Mouse (Mus musculus) bone marrow, adult 2 months (tissue): ENCODE measurements around the gene Soat1. TPM values are rescaled to one million over a fixed set of nuclear protein-coding genes. Genes with fewer than 3 reads are reported as not detected.
"Not testable (repeated sequence)": the region's sequence is repeated elsewhere in the genome, so short reads cannot be mapped to it uniquely, and the experiment has no call there.

Source experiments
- H3K27ac ChIP-seq: fragments of 200-500 bp; 2 replicates; pipeline ENCODE4 v1.5.1; 2012; ENCODE audit warnings: low read depth, mild to moderate bottlenecking, control low read depth, inconsistent platforms, low read length; ENCODE audit not compliant: control insufficient read depth, poor library complexity, insufficient read depth
- H3K4me1 ChIP-seq: fragments of 200-500 bp; 2 replicates; pipeline ENCODE4 v1.6.1; 2011; ENCODE audit warnings: low read length; ENCODE audit not compliant: control insufficient read depth, insufficient read depth
- H3K4me3 ChIP-seq: fragments of 200-500 bp; replicated peaks from 2 replicates; pipeline ENCODE3; 2011; ENCODE audit warnings: mild to moderate bottlenecking, low read depth, low read length, control low read depth; ENCODE audit not compliant: control insufficient read depth
- CTCF ChIP-seq: fragments of 200-500 bp; IDR thresholded peaks from 2 replicates; pipeline ENCODE4 v1.5.1; 2011; ENCODE audit warnings: low read length, control low read depth; ENCODE audit not compliant: control insufficient read depth, insufficient read depth
- POLR2A ChIP-seq: fragments of 200-500 bp; IDR thresholded peaks from 2 replicates; pipeline ENCODE4 v1.6.1; 2011; ENCODE audit warnings: low read depth, mild to moderate bottlenecking, control low read depth, low read length, borderline replicate concordance; ENCODE audit not compliant: control insufficient read depth
- WGBS: fragments of 180-500 bp; shearing (Covaris S2); methylation state at CpG from one replicate; pipeline ENCODE4 v1.1.7; 2018; 5-methylcytosine and 5-hydroxymethylcytosine counted together
- polyA plus RNA-seq: library from polyadenylated mRNA; stranded (reverse); fragments of >200 nt; gene quantifications from 2 replicates; pipeline ENCODE4 v1.2.4, GENCODE M21; 2011; ENCODE audit warnings: low replicate concordance; ENCODE audit not compliant: missing spikeins, insufficient read depth, insufficient read length

Gene Soat1
- polyA plus RNA-seq, 1 experiment = 14.6 TPM

GRCm38 (mm10) chr1:156408521-156408920, 65.6 kb downstream of the Soat1 start:
- no peaks in the 10 kb centered on the region; the same call in 1 of the 2 replicates for H3K4me1 ChIP-seq
- no peak overlapping the region for H3K27ac ChIP-seq
- no peak for TF ChIP-seq POLR2A
- TF ChIP-seq CTCF = no peak
- no peak overlapping the region for H3K4me3 ChIP-seq
- WGBS = 65% methylated on average over 4 of the region's 4 CpGs

- under 1% methylated on average over 3 of the region's 3 CpGs for WGBS
- Histone ChIP-seq H3K4me3 (no peak overlapping the region), H3K4me1 (no peaks in the 10 kb centered on the region; the same call in 1 of the 2 replicates), H3K27ac (no peak overlapping the region)
- no peak for TF ChIP-seq POLR2A
- no peak for TF ChIP-seq CTCF
Observed at GRCm38 (mm10) chr1:156408004-156408403, 66.1 kb downstream of the Soat1 start.

- Histone ChIP-seq H3K27ac (no peak overlapping the region), H3K4me3 (no peak overlapping the region), H3K4me1 (no peaks in the 10 kb centered on the region; the same call in 1 of the 2 replicates)
- 89% methylated on average over 10 of the region's 10 CpGs for WGBS
- TF ChIP-seq CTCF = no peak
- TF ChIP-seq POLR2A = no peak
Observed at GRCm38 (mm10) chr1:156403251-156403650, 70.9 kb downstream of the Soat1 start.

GRCm38 (mm10) chr1:156402491-156402890, 71.6 kb downstream of the Soat1 start:
- H3K4me1 ChIP-seq = no peaks in the 10 kb centered on the region
- TF ChIP-seq CTCF = no peak
- no peak for TF ChIP-seq POLR2A
- 76% methylated on average over 2 of the region's 2 CpGs for WGBS
- H3K27ac ChIP-seq = no peak overlapping the region
- no peak overlapping the region for H3K4me3 ChIP-seq

GRCm38 (mm10) chr1:156400159-156400558, 74.0 kb downstream of the Soat1 start:
- H3K4me3 ChIP-seq, H3K4me1 ChIP-seq, H3K27ac ChIP-seq: not testable (repeated sequence)
- 67% methylated on average over 3 of the region's 3 CpGs for WGBS

GRCm38 (mm10) chr1:156393148-156393547, 81.0 kb downstream of the Soat1 start:
- Histone ChIP-seq H3K27ac (no peak overlapping the region), H3K4me3 (no peak overlapping the region), H3K4me1 (no peaks in the 10 kb centered on the region; the same call in 1 of the 2 replicates)
- WGBS = 74% methylated on average over 4 of the region's 4 CpGs
- TF ChIP-seq CTCF (no peak), POLR2A (no peak)

GRCm38 (mm10) chr1:156386880-156387279, 87.3 kb downstream of the Soat1 start:
- WGBS = 22% methylated on average over 3 of the region's 3 CpGs
- TF ChIP-seq POLR2A (no peak), CTCF (no peak)
- H3K27ac ChIP-seq = no peak overlapping the region
- H3K4me3 ChIP-seq = no peak overlapping the region
- no peaks in the 10 kb centered on the region; the same call in 1 of the 2 replicates for H3K4me1 ChIP-seq

- no peak for TF ChIP-seq CTCF
- no peak for TF ChIP-seq POLR2A
- no peak overlapping the region for H3K4me3 ChIP-seq
- H3K4me1 ChIP-seq = no peaks in the 10 kb centered on the region
- WGBS = 69% methylated on average over 4 of the region's 4 CpGs
- H3K27ac ChIP-seq = no peak overlapping the region
Observed at GRCm38 (mm10) chr1:156386232-156386631, 87.9 kb downstream of the Soat1 start.

GRCm38 (mm10) chr1:156381217-156381616, 92.9 kb downstream of the Soat1 start:
- TF ChIP-seq CTCF (no peak), POLR2A (no peak)
- 78% methylated on average over 3 of the region's 3 CpGs for WGBS
- H3K4me3 ChIP-seq = no peak overlapping the region
- no peaks in the 10 kb centered on the region for H3K4me1 ChIP-seq
- no peak overlapping the region for H3K27ac ChIP-seq

Other genes with a start within 250 kb of the Soat1 start
- gene Tdrd5, start 170.7 kb downstream of the Soat1 start, polyA plus RNA-seq = not detected in 2 replicates
- not detected in 2 replicates for gene Nphs2, start 163.6 kb downstream of the Soat1 start, polyA plus RNA-seq
- gene Gm2000, start 108.3 kb downstream of the Soat1 start, polyA plus RNA-seq = 1,276 and 2,147 TPM in 2 replicates
- 0.56 and 1.6 TPM in 2 replicates for gene Axdnd1, start 53.2 kb downstream of the Soat1 start, polyA plus RNA-seq
- gene Gm10031, start 49.7 kb upstream of the Soat1 start, polyA plus RNA-seq = 1.2 and 2.5 TPM in 2 replicates
- gene Abl2, start 84.5 kb upstream of the Soat1 start, polyA plus RNA-seq = 2.5 and 8.7 TPM in 2 replicates
- gene Tor3a, start 200.0 kb upstream of the Soat1 start, polyA plus RNA-seq = 9.1 and 19.2 TPM in 2 replicates
- gene Fam20b, start 244.8 kb upstream of the Soat1 start, polyA plus RNA-seq = 8.6 and 9.4 TPM in 2 replicates